Comparison of ENCODE assay signal across 21 mouse cellular contexts in genomic region chr12:117127485-117127884, GRCm38 (mm10).
A peak's percentile ranks its signal among the peaks of the same experiment; 100 is the strongest.
DNase-seq lines count a peak whose midpoint lies in the region; ATAC-seq lines count a peak whose summit lies in the region.
"Had no signal": no experiment of that assay in that cellular context is flagged by ENCODE, and none has a peak within 500 bp of the region (broad histone marks: within the 10 kb centered on the region; RNA-seq: fewer than 3 reads in every experiment).

No protein-coding gene starts in this region.

- H3K4me2 ChIP-seq in midbrain, embryonic 16.5 days (ENCODE audit: low read length): no peak overlapping the region
- H3K4me2 ChIP-seq in midbrain, embryonic 15.5 days: no peak overlapping the region
- H3K4me2 ChIP-seq: hindbrain, embryonic 12.5 days; liver, embryonic 11.5 days had no signal

- WGBS in midbrain, embryonic 16.5 days: 75% methylated on average over 6 of the region's 6 CpGs
- WGBS in midbrain, embryonic 15.5 days: 85% methylated on average over 6 of the region's 6 CpGs

- peak overlapping the region; percentile 38; the same call in 1 of the 2 replicates for H3K27ac ChIP-seq in midbrain, embryonic 16.5 days (ENCODE audit: low read length)
- H3K27ac ChIP-seq in midbrain, embryonic 15.5 days: no peak overlapping the region
- H3K27ac ChIP-seq: forebrain, embryonic 10.5 days; hindbrain, embryonic 12.5 days had no signal

- H3K36me3 ChIP-seq in midbrain, embryonic 16.5 days (ENCODE audit: control insufficient read depth, insufficient read depth, low read length): no peaks in the 10 kb centered on the region
- no peaks in the 10 kb centered on the region for H3K36me3 ChIP-seq in midbrain, embryonic 15.5 days (replicated peaks)
- H3K36me3 ChIP-seq: forebrain, embryonic 10.5 days; hindbrain, embryonic 12.5 days had no signal

- no peak for ATAC-seq in midbrain, embryonic 16.5 days
- no peak for ATAC-seq in midbrain, embryonic 15.5 days (replicated peaks)
- 0 out of 2 replicates have a peak, but pooled peaks have one; percentile 15 for ATAC-seq in megakaryocyte progenitor cell, adult 5-6 weeks (replicated peaks; ENCODE audit: poor library complexity)
- ATAC-seq: forebrain, postnatal 0 days had no signal

- H3K9ac ChIP-seq in midbrain, embryonic 16.5 days (ENCODE audit: low read depth, low read length): no peak overlapping the region
- no peak overlapping the region for H3K9ac ChIP-seq in midbrain, embryonic 15.5 days
- H3K9ac ChIP-seq: forebrain, postnatal 0 days; hindbrain, embryonic 12.5 days had no signal

- no peaks in the 10 kb centered on the region for H3K27me3 ChIP-seq in midbrain, embryonic 16.5 days (ENCODE audit: control insufficient read depth, insufficient read depth, low read depth, low read length)
- no peaks in the 10 kb centered on the region for H3K27me3 ChIP-seq in midbrain, embryonic 15.5 days (replicated peaks)

- H3K9me3 ChIP-seq in midbrain, embryonic 16.5 days (replicated peaks; ENCODE audit: control insufficient read depth, low read length, poor library complexity, severe bottlenecking): no peaks in the 10 kb centered on the region
- H3K9me3 ChIP-seq in midbrain, embryonic 15.5 days: no peaks in the 10 kb centered on the region
- H3K9me3 ChIP-seq: forebrain, embryonic 10.5 days; hindbrain, embryonic 12.5 days had no signal

- DNase-seq in frontal cortex, adult 2 months (ENCODE audit: extremely low spot score in 1 of 2, low spot score in 1 of 2): peak; percentile 44 to 75
- no peak for DNase-seq in frontal cortex, postnatal 10 days (ENCODE audit: low spot score in 2 of 2)
- DNase-seq in layer of hippocampus, adult 11-12 months (ENCODE audit: low spot score): peak; percentile 15
- DNase-seq in layer of hippocampus, postnatal 36 days: no peak
- DNase-seq in embryo, embryonic 11 days: no peak
- DNase-seq: adrenal gland, postnatal 36 days; cerebellum, adult 2 months; cerebellum, postnatal 36 days; forebrain, postnatal 0 days; gastrocnemius, postnatal 10 days; kidney, adult 18-20 months; kidney, postnatal 14 days; lung, adult 18-20 months; thymus, postnatal 14 days had no signal

- no peak overlapping the region for H3K4me3 ChIP-seq in midbrain, embryonic 16.5 days (ENCODE audit: low read depth, low read length)
- H3K4me3 ChIP-seq in midbrain, embryonic 15.5 days: no peak overlapping the region
- H3K4me3 ChIP-seq: forebrain, embryonic 10.5 days; hindbrain, embryonic 12.5 days; myocyte had no signal

- H3K4me1 ChIP-seq in midbrain, embryonic 16.5 days (ENCODE audit: control insufficient read depth, insufficient read depth, low read length): peaks cover 5% of the 10 kb centered on the region; the same call in 1 of the 2 replicates
- peaks cover 7% of the 10 kb centered on the region; the same call in 1 of the 2 replicates for H3K4me1 ChIP-seq in midbrain, embryonic 15.5 days
- H3K4me1 ChIP-seq: hindbrain, embryonic 12.5 days had no signal

Comparison
In these comparisons a context has a peak if more than half of its experiments do, and no peak if none do; other contexts are left out.
1. DNase-seq: peak in frontal cortex, adult 2 months (2 of 2) and layer of hippocampus, adult 11-12 months (single experiment); none in frontal cortex, postnatal 10 days (0 of 2), layer of hippocampus, postnatal 36 days (0 of 2) and embryo, embryonic 11 days (single experiment).